Mouse (Mus musculus) CH12.LX (cell line): Measurements from ENCODE around the gene Amz2. TPM values are rescaled to one million over a fixed set of nuclear protein-coding genes. Genes with fewer than 3 reads are reported as not detected.

Source experiments
- DNase-seq: peaks from one replicate; pipeline ENCODE4 v3.0.0-alpha.2; 2013; ENCODE audit errors: extremely low read depth
- H3K27ac ChIP-seq: 2 replicates; pipeline ENCODE4 v1.5.1; 2012; ENCODE audit warnings: low read depth, mild to moderate bottlenecking, control low read depth, moderate library complexity; ENCODE audit not compliant: insufficient read depth
- H3K27me3 ChIP-seq: replicated peaks from 2 replicates; pipeline ENCODE3; 2012; ENCODE audit warnings: inconsistent platforms
- H3K36me3 ChIP-seq, 2 experiments: replicated peaks in 1 of 2; 2 replicates each; pipeline versions ENCODE3 to v1.6.1; 2012; ENCODE audit warnings: inconsistent platforms in 1 of 2, low read length in 1 of 2, mild to moderate bottlenecking in 1 of 2, mixed read lengths in 1 of 2, moderate library complexity in 1 of 2; ENCODE audit not compliant: control insufficient read depth in 1 of 2, insufficient read depth in 1 of 2
- H3K4me1 ChIP-seq, 2 experiments: 2 replicates each; pipeline ENCODE4 v1.6.1; 2012; ENCODE audit warnings: inconsistent platforms in 1 of 2, moderate library complexity in 1 of 2; ENCODE audit not compliant: insufficient read depth in 2 of 2, control insufficient read depth in 1 of 2
- H3K4me2 ChIP-seq: 2 replicates; pipeline ENCODE4 v1.6.1; 2012; ENCODE audit warnings: low read depth, mild to moderate bottlenecking, control low read depth; ENCODE audit not compliant: poor library complexity, insufficient read depth, severe bottlenecking
- H3K4me3 ChIP-seq, 3 experiments: fragments of 150-350 bp in 1 of 3; sonication (generic) in 1 of 3; replicated peaks in 1 of 3; 2 replicates each; pipeline versions ENCODE3 to v1.5.1; 2011 to 2012; ENCODE audit warnings: low read depth in 2 of 3, low read length in 2 of 3, mild to moderate bottlenecking in 2 of 3, moderate library complexity in 2 of 3, control low read depth in 1 of 3, improper control_type of control experiment in 1 of 3, inconsistent platforms in 1 of 3, mixed read lengths in 1 of 3; ENCODE audit not compliant: poor library complexity in 1 of 3
- H3K79me2 ChIP-seq: replicated peaks from 2 replicates; pipeline ENCODE4 v1.6.1; 2012; ENCODE audit warnings: mild to moderate bottlenecking, moderate library complexity; ENCODE audit not compliant: control insufficient read depth, poor library complexity, insufficient read depth, severe bottlenecking; ENCODE audit errors: extremely low read depth
- H3K9ac ChIP-seq: 2 replicates; pipeline ENCODE4 v1.6.1; 2012; ENCODE audit warnings: low read depth, mild to moderate bottlenecking, control low read depth, moderate library complexity; ENCODE audit not compliant: insufficient read depth
- H3K9me3 ChIP-seq: replicated peaks from 2 replicates; pipeline ENCODE3; 2012; ENCODE audit warnings: low read length, inconsistent platforms, mixed read lengths
- ELF1 ChIP-seq: IDR thresholded peaks from 2 replicates; pipeline ENCODE4 v1.6.1; 2014; ENCODE audit warnings: low read depth, mild to moderate bottlenecking, inconsistent platforms, low read length, improper control_type of control experiment
- GABPA ChIP-seq: IDR thresholded peaks from 2 replicates; pipeline ENCODE4 v1.6.1; 2012; ENCODE audit warnings: low read depth, low read length, improper control_type of control experiment, inconsistent platforms; ENCODE audit not compliant: insufficient replicate concordance
- HCFC1 ChIP-seq: IDR thresholded peaks from 2 replicates; pipeline ENCODE4 v1.6.1; 2012; ENCODE audit warnings: low read depth, mild to moderate bottlenecking, inconsistent platforms, low read length, improper control_type of control experiment
- KAT2A ChIP-seq: IDR thresholded peaks from 2 replicates; pipeline ENCODE4 v1.6.1; 2012; ENCODE audit warnings: low read length, improper control_type of control experiment, inconsistent platforms; ENCODE audit not compliant: insufficient replicate concordance
- MAFK ChIP-seq: IDR thresholded peaks from 2 replicates; pipeline ENCODE4 v1.6.1; 2011; ENCODE audit warnings: low read length, improper control_type of control experiment; ENCODE audit not compliant: insufficient replicate concordance
- MAX ChIP-seq: IDR thresholded peaks from 2 replicates; pipeline ENCODE4 v1.6.1; 2011; ENCODE audit warnings: low read length, improper control_type of control experiment
- MAZ ChIP-seq: IDR thresholded peaks from 2 replicates; pipeline ENCODE4 v1.6.1; 2012; ENCODE audit warnings: low read depth, mild to moderate bottlenecking, inconsistent platforms, low read length, improper control_type of control experiment, moderate library complexity
- MEF2A ChIP-seq: IDR thresholded peaks from 2 replicates; pipeline ENCODE4 v1.6.1; 2014; ENCODE audit warnings: low read depth, mild to moderate bottlenecking, inconsistent platforms, low read length, improper control_type of control experiment, borderline replicate concordance
- MXI1 ChIP-seq: IDR thresholded peaks from 2 replicates; pipeline ENCODE4 v1.6.1; 2011; ENCODE audit warnings: mild to moderate bottlenecking, low read depth, low read length, improper control_type of control experiment
- NRF1 ChIP-seq: IDR thresholded peaks from 2 replicates; pipeline ENCODE4 v1.6.1; 2014; ENCODE audit warnings: low read depth, mild to moderate bottlenecking, inconsistent platforms, low read length, improper control_type of control experiment, moderate library complexity
- PAX5 ChIP-seq: IDR thresholded peaks from 2 replicates; pipeline ENCODE4 v1.6.1; 2012; ENCODE audit warnings: low read length, inconsistent platforms, mixed read lengths
- POLR2A ChIP-seq: IDR thresholded peaks from 2 replicates; pipeline ENCODE4 v1.6.1; 2011; ENCODE audit warnings: low read depth, mild to moderate bottlenecking, improper control_type of control experiment, low read length
- POLR2AphosphoS2 ChIP-seq: IDR thresholded peaks from 2 replicates; pipeline ENCODE4 v1.6.1; 2011; ENCODE audit warnings: low read depth, low read length, improper control_type of control experiment
- RCOR1 ChIP-seq: conservative IDR thresholded peaks from 2 replicates; pipeline ENCODE4 v1.6.1; 2012; ENCODE audit warnings: low read depth, mild to moderate bottlenecking, inconsistent platforms, low read length, improper control_type of control experiment
- SIN3A ChIP-seq: IDR thresholded peaks from 2 replicates; pipeline ENCODE4 v1.6.1; 2012; ENCODE audit warnings: low read length, improper control_type of control experiment, inconsistent platforms
- SMC3 ChIP-seq: IDR thresholded peaks from 2 replicates; pipeline ENCODE4 v1.6.1; 2011; ENCODE audit warnings: low read depth, low read length, improper control_type of control experiment
- TBP ChIP-seq: conservative IDR thresholded peaks from 2 replicates; pipeline ENCODE4 v1.6.1; 2011; ENCODE audit warnings: low read depth, low read length, improper control_type of control experiment
- UBTF ChIP-seq: IDR thresholded peaks from 2 replicates; pipeline ENCODE4 v1.6.1; 2012; ENCODE audit warnings: low read depth, mild to moderate bottlenecking, inconsistent platforms, low read length, improper control_type of control experiment, moderate library complexity
- ZKSCAN1 ChIP-seq: IDR thresholded peaks from 2 replicates; pipeline ENCODE4 v1.6.1; 2012; ENCODE audit warnings: low read depth, inconsistent platforms, low read length, improper control_type of control experiment, borderline replicate concordance
- ZNF384 ChIP-seq: IDR thresholded peaks from 2 replicates; pipeline ENCODE4 v1.6.1; 2012; ENCODE audit warnings: low read depth, low read length, improper control_type of control experiment, inconsistent platforms
- dilution Hi-C: fragments of 300-500 bp; cut with MboI; formaldehyde crosslinking; loops from 2 replicates; pipeline ENCODE4 v1.14.3; 2020; ENCODE audit warnings: low sequenced_read_pairs; ENCODE audit not compliant: extremely low pct_unique_long_range_greater_than_20kb, extremely low pct_ligation_motif_present
- in situ Hi-C: fragments of 300-500 bp; cut with MboI; formaldehyde crosslinking; loops from 3 replicates; pipeline ENCODE4 v1.14.3; 2019; ENCODE audit warnings: low sequenced_read_pairs, low pct_ligation_motif_present, low pct_unique_long_range_greater_than_20kb, mixed read lengths
- polyA plus RNA-seq: library from polyadenylated mRNA; unstranded; fragments of >175 nt; gene quantifications from 2 replicates; pipeline ENCODE4 v1.2.1, GENCODE M21; 2012; ENCODE audit warnings: low read depth; ENCODE audit not compliant: insufficient read length
- total RNA-seq, 2 experiments: library from RNA; depleted of rRNA; stranded (reverse); fragments of 300-350 nt in 1 of 2; fragments of >200 nt in 1 of 2; gene quantifications; 2 replicates each; pipeline ENCODE4 v1.2.3; 2012 to 2014

The Amz2 gene
- total and polyA plus RNA-seq, 3 experiments = 22.3 to 23.7 (median 23.3) TPM

- H3K27ac ChIP-seq = no peak overlapping the region
- peaks cover 7 to 51% of the 10 kb centered on the region in 2 experiments; a peak in 3 of 4 replicates for H3K4me1 ChIP-seq
- dilution Hi-C loops (no loop called here), in situ Hi-C loops (no loop called here)
- peaks cover 5 to 34% of the 10 kb centered on the region in 2 experiments for H3K36me3 ChIP-seq
- no peak overlapping the region for H3K4me3 ChIP-seq
- peaks cover 5% of the 10 kb centered on the region; the same call in 1 of the 2 replicates for H3K79me2 ChIP-seq
- H3K9ac ChIP-seq = no peak overlapping the region
- no peaks in the 10 kb centered on the region for H3K9me3 ChIP-seq
- H3K27me3 ChIP-seq = no peaks in the 10 kb centered on the region
- TF ChIP-seq HCFC1 = no peak
- no peak for TF ChIP-seq SIN3A
- TF ChIP-seq ZNF384 = peak; percentile 86
- H3K4me2 ChIP-seq = no peak overlapping the region
- DNase-seq = no peak
These were observed 42.4 kb downstream of the Amz2 start for GRCm38 (mm10) chr11:109468133-109468532.

- Histone ChIP-seq H3K4me2 (peak overlapping the region; percentile 79; the same call in 1 of the 2 replicates), H3K4me1 (peaks cover 5 to 53% of the 10 kb centered on the region in 2 experiments; a peak in 3 of 4 replicates), H3K9ac (peak overlapping the region; percentile 4; the same call in 1 of the 2 replicates), H3K9me3 (no peaks in the 10 kb centered on the region), H3K36me3 (peaks cover 4 to 18% of the 10 kb centered on the region in 2 experiments), H3K79me2 (peaks cover 5% of the 10 kb centered on the region; the same call in 1 of the 2 replicates), H3K27ac (no peak overlapping the region), H3K27me3 (no peaks in the 10 kb centered on the region), H3K4me3 (no peak overlapping the region)
- TF ChIP-seq MAFK (peak; percentile 36; the same call in 1 of the 2 replicates), ELF1 (peak; percentile 62), GABPA (no peak), POLR2AphosphoS2 (no peak)
- peak; percentile 57 for DNase-seq
- in situ Hi-C loops = no loop called here
- dilution Hi-C loops = no loop called here
These were observed 44.4 kb downstream of the Amz2 start for GRCm38 (mm10) chr11:109470170-109470569.

GRCm38 (mm10) chr11:109470921-109471861, 45.4 kb downstream of the Amz2 start:
- Histone ChIP-seq H3K4me2 (peak overlapping the region; percentile 79), H3K4me3 (peak overlapping the region; percentile 72 to 95 (median 76)), H3K9me3 (no peaks in the 10 kb centered on the region), H3K4me1 (peaks cover 5 to 58% of the 10 kb centered on the region in 2 experiments; a peak in 3 of 4 replicates), H3K27me3 (no peaks in the 10 kb centered on the region), H3K27ac (no peak overlapping the region), H3K36me3 (peaks cover 4 to 17% of the 10 kb centered on the region in 2 experiments), H3K79me2 (peaks cover 5% of the 10 kb centered on the region; the same call in 1 of the 2 replicates), H3K9ac (peak overlapping the region; percentile 97)
- no peak for TF ChIP-seq PAX5
- TF ChIP-seq MAX = no peak; the same call in 1 of the 2 replicates
- TF ChIP-seq TBP = 0 out of 2 replicates have a peak, but pooled peaks have one; percentile 23
- no peak for TF ChIP-seq KAT2A
- no peak for TF ChIP-seq HCFC1
- TF ChIP-seq ZKSCAN1 = no peak
- peak; percentile 63; the same call in 1 of the 2 replicates for TF ChIP-seq MEF2A
- TF ChIP-seq SMC3 = no peak
- TF ChIP-seq RCOR1 = peak; percentile 33; the same call in 1 of the 2 replicates
- no peak for TF ChIP-seq MAZ
- 0 out of 2 replicates have a peak, but pooled peaks have one; percentile 7 for TF ChIP-seq UBTF
- peak; percentile 25; the same call in 1 of the 2 replicates for TF ChIP-seq ELF1
- TF ChIP-seq MAFK = 0 out of 2 replicates have a peak, but pooled peaks have one; percentile 16
- no peak for TF ChIP-seq NRF1
- TF ChIP-seq MXI1 = peak; percentile 0; the same call in 1 of the 2 replicates
- no peak for TF ChIP-seq POLR2A
- peak; percentile 85; the same call in 1 of the 2 replicates for TF ChIP-seq SIN3A
- dilution Hi-C loops = no loop called here
- in situ Hi-C loops = no loop called here
- peak; percentile 41 for DNase-seq
